Mouse (Mus musculus) T-cell, adult 66 days (primary cell): ENCODE measurements around the gene Arpp19. TPM values are rescaled to one million over a fixed set of nuclear protein-coding genes. Genes with fewer than 3 reads are reported as not detected.

Experiments used
- total RNA-seq, 2 experiments: library from RNA; stranded (reverse); gene quantifications; 3 replicates in 1 of 2; 4 replicates in 1 of 2; pipeline ENCODE4 v1.2.4; 2023

The Arpp19 gene
- total RNA-seq, result 100 to 1,000 TPM; 130 to 159 TPM

DNA sequence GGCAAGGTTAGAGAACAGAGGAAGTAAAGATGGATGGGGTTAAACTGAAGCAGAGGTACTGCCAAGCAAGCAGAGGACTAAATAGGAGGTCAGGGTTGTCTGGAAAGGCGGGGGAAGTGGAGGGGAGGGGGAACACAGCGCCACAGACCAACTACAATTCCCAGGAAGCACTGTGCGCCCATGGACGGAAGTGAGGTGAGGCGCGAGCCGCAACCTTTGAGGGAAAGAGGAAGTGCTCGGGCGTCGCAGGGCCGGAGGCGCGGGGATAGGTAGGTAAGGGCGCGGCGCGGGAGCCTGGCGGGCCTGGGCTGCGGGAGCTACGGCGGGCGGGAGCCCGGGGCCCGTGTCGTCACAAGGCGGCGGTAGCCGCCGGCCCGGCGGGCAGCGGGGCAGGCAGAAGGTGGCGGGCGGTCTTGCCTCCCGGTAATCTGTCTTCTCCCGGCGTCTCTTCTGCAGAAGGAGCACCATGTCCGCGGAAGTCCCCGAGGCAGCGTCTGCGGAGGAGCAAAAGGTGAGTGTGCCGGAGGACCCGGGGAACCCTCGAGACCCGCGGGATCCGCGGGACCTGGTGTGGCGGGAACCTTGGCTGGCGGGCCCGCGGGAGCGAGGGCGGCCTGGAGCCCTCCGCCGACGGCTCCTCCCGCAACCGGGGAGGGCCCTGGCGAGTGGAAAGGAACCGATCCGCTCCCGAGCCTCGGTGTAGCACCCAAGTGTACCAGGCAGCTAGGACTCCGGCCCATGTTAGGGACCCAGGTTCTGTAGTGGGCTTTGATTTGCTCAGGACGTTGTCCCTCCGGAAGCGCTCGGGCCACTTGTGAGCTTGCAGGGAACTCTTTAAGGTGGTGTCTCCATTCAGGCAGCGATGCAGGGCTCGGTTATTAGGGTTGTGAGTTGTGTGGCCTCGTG lies at the start of gene Arpp19:
Gene Arpp19, plus strand, starts transcription at position 164 of the 906 bp plus-strand sequence.

DNA sequence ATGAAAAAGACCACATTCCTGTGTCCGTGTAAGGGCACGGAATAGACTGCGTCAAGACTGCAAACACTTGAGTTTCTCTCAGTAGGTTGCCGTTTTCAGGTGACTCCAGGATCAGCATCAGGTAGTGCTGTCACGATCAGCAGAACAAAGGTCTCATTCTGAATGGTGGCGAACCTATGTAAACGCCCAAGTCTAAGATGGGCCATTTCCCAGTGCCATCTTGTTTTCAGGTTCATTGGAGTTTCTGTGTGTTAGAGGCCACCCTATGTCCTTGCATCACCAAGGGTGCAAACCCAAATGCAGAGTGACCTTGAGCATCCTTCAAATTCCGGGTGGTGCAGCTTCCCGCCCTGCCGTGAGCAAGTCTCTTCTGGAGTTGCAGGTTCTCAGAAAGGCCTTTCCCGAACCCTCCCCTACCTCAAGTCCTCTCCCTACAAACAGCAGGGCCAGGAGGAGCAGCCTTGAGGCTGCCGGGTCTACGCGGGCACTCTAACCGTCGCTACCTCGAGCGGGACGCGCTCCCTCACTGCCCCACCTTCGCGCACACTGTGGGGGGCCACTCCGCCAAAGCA lies 33.1 kb downstream of the Arpp19 start, which contains the start of gene Myo5a:
Gene Myo5a, plus strand, starts transcription at position 559 of the 572 bp plus-strand sequence.

Other genes with a start within 250 kb of the Arpp19 start
- not detected for gene Onecut1, start 175.7 kb upstream of the Arpp19 start, total RNA-seq
- gene Fam214a, start 84.7 kb upstream of the Arpp19 start, total RNA-seq, result 10 to 100 TPM; 38.7 to 46.9 TPM
- gene Myo5a, start 33.4 kb downstream of the Arpp19 start, total RNA-seq, result 10 to 100 TPM; 30.8 to 31.3 TPM
- 1 to 10 TPM in 1 of 2 experiments, under 1 TPM in 1; 0.33 to 1.9 TPM for gene Myo5c, start 194.4 kb downstream of the Arpp19 start, total RNA-seq